Mouse (Mus musculus): ENCODE measurements around the gene Rc3h2. TPM values are rescaled to one million over a fixed set of nuclear protein-coding genes. Genes with fewer than 3 reads are reported as not detected.
A peak's percentile ranks its signal among the peaks of the same experiment; 100 is the strongest.

The Rc3h2 gene
- polyA plus RNA-seq (2015; fragmentation: Nextera tagmentation; extraction: Ambion mirVana) = 26.1 and 28.0 TPM in 2 replicates

DNA sequence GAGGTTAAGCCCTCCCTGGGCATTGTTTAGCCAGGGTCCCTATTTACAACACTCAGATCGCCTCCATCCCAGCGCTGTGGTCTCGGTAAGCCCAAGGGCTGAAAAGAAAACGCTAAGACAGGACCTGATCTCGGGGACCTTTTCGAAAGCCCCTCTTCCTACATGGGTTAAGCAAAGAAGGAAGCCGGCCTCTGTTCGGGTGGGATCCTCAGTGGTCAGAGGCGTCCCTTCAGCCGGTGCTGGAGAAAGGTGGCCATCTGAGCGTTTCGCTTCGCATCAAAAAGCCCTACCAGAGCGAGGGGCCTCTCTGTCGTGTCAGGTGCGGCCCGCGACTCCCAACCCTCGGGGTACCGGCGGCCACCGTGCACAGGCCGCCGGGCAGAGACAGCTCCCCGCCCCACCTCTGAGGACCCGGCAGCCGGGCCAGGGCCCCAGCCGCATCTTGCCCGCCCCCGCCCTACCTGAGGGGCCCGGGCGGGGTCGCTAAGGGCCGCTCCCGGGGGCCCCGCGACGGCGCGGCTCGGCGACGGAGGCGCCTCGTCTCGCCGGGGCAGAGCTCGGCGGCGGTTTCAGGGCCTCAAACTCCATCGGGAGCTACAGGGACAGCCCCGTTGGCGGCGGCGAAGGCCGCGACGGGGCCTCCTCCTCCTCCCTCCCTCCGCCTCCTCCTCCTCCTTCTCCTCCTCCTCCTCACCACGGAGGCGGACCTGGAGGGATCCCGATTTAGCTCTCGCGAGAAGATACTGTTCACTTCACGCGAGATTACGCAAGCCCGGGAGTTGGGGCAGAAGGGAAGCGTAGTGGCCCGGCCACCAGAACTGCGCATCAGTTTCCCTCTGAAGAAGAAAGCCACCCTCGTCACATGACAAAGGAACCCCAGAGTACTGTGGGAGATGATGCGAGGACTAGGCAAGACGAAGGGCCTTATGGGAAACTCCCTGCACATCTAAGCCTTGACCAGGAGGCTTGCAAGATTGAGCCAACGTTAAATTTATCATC, at the start of gene Rc3h2:
TSS of gene Rc3h2 (minus strand) at position 598 of the 999 bp plus-strand sequence.
- Histone ChIP-seq H3K9me3 (no peaks in the 10 kb centered on the region), H3K36me3 (peaks cover 4% of the 10 kb centered on the region; the same call in 1 of the 2 replicates), H3K27me3 (no peaks in the 10 kb centered on the region), H3K9ac (replicated peaks) (peak within 1 kb of the TSS; percentile 96), H3K4me2 (replicated peaks) (peak within 1 kb of the TSS; percentile 71), H3K4me3 (replicated peaks) (peak within 1 kb of the TSS; percentile 86), H3K27ac (peak within 1 kb of the TSS; percentile 98), H3K4me1 (replicated peaks) (peaks cover 18% of the 10 kb centered on the region)
- WGBS = under 1% methylated on average over 66 of the region's 75 CpGs
- peak; percentile 99 for ATAC-seq

- Histone ChIP-seq H3K27ac (no peak overlapping the region), H3K4me2 (replicated peaks) (no peak overlapping the region), H3K36me3 (peaks cover 14% of the 10 kb centered on the region), H3K9me3 (no peaks in the 10 kb centered on the region), H3K4me1 (replicated peaks) (no peaks in the 10 kb centered on the region), H3K9ac (replicated peaks) (no peak overlapping the region), H3K27me3 (no peaks in the 10 kb centered on the region), H3K4me3 (replicated peaks) (no peak overlapping the region)
- no peak for ATAC-seq
- WGBS = 97% methylated on average over 4 of the region's 4 CpGs
Observed at GRCm38 (mm10) chr2:37466266-37466665, 43.6 kb upstream of the Rc3h2 start.

DNA sequence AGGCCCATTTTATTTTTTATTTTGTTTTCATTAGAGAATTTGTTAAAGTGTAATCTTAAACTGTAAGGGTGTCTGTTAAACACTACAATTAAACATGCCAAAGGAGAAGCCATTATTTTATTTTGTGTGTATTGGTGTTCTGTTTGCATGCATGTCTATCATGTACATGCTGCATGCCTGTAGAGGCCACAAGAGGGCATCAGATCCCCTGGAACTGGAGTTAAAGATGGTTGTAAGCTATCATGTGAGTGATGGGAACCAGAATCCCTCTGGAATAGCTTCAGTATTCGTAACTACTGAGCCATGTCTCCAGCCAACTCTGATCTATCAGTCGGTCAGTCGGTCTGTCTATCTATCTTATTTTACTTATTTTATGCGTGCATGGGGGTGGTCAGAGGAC, 38.0 kb upstream of the Rc3h2 start:
- 0 out of 2 replicates have a peak, but pooled peaks cover 9% of the 10 kb centered on the region for H3K36me3 ChIP-seq
- no peak for ATAC-seq
- no peak overlapping the region for H3K4me2 ChIP-seq (replicated peaks)
- H3K9ac ChIP-seq (replicated peaks) = no peak overlapping the region
- H3K27me3 ChIP-seq = no peaks in the 10 kb centered on the region
- H3K4me3 ChIP-seq (replicated peaks) = no peak overlapping the region
- H3K9me3 ChIP-seq = no peaks in the 10 kb centered on the region
- H3K27ac ChIP-seq = no peak overlapping the region
- over 99% methylated on average over 4 of the region's 4 CpGs for WGBS
- no peaks in the 10 kb centered on the region for H3K4me1 ChIP-seq (replicated peaks)

DNA sequence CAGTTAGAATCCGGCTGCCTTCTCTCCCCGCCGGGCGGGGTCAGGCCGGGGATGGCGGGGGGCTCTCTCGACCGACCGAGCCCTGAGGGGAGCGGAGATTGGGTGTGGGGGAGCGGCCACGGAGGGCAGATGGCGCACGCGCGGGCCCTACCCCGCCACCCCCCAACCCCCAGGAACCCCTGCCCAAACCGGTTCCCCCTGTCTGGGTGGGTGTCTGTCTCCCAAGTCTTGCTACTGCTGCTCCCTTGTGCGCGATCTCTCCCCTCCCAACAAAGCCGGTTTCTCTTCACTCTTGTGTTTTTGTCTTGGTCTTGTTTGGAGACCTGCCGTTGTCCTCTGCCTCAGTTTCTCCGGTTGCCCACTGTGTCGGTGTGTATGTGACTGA, 29.7 kb upstream of the Rc3h2 start:
- peaks cover 19% of the 10 kb centered on the region for H3K4me1 ChIP-seq (replicated peaks)
- ATAC-seq = peak; percentile 89
- H3K27ac ChIP-seq = peak overlapping the region; percentile 83
- WGBS = under 1% methylated on average over 24 of the region's 24 CpGs
- peak overlapping the region; percentile 71 for H3K4me3 ChIP-seq (replicated peaks)
- peak overlapping the region; percentile 90 for H3K9ac ChIP-seq (replicated peaks)
- no peaks in the 10 kb centered on the region for H3K27me3 ChIP-seq
- no peaks in the 10 kb centered on the region for H3K9me3 ChIP-seq
- no peaks in the 10 kb centered on the region for H3K36me3 ChIP-seq
- peak overlapping the region; percentile 74 for H3K4me2 ChIP-seq (replicated peaks)

DNA sequence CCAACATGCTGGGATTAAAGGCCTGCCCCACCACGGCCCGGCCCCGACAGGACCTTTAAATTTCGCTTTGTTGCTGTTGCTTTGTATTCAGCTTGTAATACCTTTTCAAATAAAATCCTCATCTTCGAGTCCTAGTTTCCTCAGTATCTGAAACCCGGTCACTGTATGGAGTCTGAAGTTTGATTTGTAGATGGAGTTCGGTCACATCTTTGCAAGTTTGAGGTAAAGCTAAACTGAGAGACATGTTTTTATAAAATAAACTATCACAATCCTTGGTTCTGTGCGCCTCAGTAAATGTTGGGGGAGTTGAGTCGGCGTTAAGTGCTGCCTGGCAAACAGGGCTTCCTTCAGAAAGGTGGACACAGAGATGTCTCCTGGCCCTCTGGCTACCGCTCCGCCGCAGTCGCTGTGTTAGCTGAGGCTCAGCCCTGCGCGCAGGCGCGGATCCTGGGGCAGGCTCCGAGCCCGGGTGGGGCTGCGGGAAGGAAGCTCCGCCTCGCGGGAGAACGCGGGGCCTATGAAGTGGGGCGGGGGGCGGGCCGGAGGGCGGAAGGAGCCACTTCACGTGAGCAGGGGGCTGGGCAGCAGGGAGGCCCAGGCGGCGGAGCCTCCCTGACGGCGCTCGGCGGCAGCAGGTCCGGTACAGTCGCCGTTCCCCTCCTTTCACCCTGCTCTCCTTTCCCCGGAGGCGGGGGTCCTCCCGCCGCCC, 29.1 kb upstream of the Rc3h2 start:
- H3K4me2 ChIP-seq (replicated peaks) = peak overlapping the region; percentile 74
- H3K4me3 ChIP-seq (replicated peaks) = peak overlapping the region; percentile 71
- H3K27me3 ChIP-seq = no peaks in the 10 kb centered on the region
- H3K36me3 ChIP-seq = no peaks in the 10 kb centered on the region
- peaks cover 19% of the 10 kb centered on the region for H3K4me1 ChIP-seq (replicated peaks)
- no peaks in the 10 kb centered on the region for H3K9me3 ChIP-seq
- peak; percentile 99 for ATAC-seq
- WGBS = 9% methylated on average over 38 of the region's 44 CpGs
- H3K9ac ChIP-seq (replicated peaks) = peak overlapping the region; percentile 90
- peak overlapping the region; percentile 83 for H3K27ac ChIP-seq

DNA sequence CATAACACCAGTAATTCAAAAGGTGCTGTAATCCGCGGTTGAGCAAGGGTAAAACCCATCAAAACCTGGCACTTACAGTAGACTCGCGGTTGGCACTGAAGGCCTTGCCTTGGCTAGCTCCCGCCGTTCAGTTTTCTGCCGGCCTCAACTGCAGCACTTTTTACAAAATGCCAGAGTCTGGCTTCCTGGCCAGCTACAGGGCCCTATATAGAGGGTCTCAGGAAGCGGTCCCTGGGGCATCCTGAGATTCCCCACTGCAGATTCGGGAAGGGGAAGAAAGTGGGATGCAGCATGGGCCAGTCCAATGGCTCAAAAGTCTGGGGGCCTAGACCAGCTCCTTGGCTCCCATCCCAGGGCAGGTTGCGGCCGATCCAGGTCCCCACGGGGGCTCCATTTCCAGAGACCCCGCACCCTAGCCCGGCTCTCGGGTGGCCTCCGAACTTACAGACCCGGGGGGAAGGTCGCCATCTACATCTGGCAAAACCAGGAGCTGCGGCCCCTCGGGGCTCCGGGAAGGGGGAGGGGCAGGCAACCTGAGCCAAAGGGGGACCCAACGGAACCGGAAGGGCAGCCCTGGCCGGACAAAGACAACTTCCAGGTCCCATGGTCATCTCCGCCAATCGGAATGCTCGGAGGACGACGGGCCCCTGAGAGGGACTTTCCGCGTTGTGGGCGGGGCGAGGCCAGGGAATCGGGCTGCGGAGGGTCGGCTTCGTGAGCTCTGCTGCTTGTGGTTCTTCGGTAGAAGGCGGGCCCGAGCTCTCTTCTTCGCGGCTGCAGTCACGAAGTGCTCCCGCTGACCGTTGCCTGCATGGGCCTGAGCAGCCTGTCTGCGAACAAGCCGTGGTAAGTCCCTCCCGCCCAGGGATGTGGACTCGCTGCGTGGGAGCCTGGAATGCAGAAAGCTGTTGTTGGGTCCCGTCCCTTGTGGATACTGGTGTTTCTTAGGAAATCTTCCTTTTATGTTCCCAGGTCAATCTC, 20.2 kb upstream of the Rc3h2 start, which contains the start of the genes Zbtb26, Zbtb6 and Rabgap1:
TSS of gene Zbtb26 (minus strand) at position 525 of the 981 bp plus-strand sequence.
TSS of gene Zbtb6 (minus strand) at position 561 of the 981 bp plus-strand sequence.
TSS of gene Rabgap1 (plus strand) at position 669 of the 981 bp plus-strand sequence.
- Histone ChIP-seq H3K4me2 (replicated peaks) (peak within 1 kb of the TSS; percentile 67), H3K9ac (replicated peaks) (peak within 1 kb of the TSS; percentile 92), H3K9me3 (no peaks in the 10 kb centered on the region), H3K36me3 (no peaks in the 10 kb centered on the region), H3K4me3 (replicated peaks) (peak within 1 kb of the TSS; percentile 90), H3K27ac (peak within 1 kb of the TSS; percentile 91), H3K27me3 (no peaks in the 10 kb centered on the region), H3K4me1 (replicated peaks) (peaks cover 36% of the 10 kb centered on the region)
- under 1% methylated on average over 51 of the region's 51 CpGs for WGBS
- peak; percentile 99 for ATAC-seq

GRCm38 (mm10) chr2:37431609-37432008, 8.9 kb upstream of the Rc3h2 start:
- Histone ChIP-seq H3K4me3 (replicated peaks) (peak overlapping the region; percentile 91), H3K4me1 (replicated peaks) (peaks cover 23% of the 10 kb centered on the region), H3K27me3 (no peaks in the 10 kb centered on the region), H3K27ac (peak overlapping the region; percentile 99), H3K9ac (replicated peaks) (peak overlapping the region; percentile 83), H3K36me3 (peaks cover 30% of the 10 kb centered on the region), H3K4me2 (replicated peaks) (peak overlapping the region; percentile 92), H3K9me3 (no peaks in the 10 kb centered on the region)
- 23% methylated on average over 7 of the region's 7 CpGs for WGBS
- ATAC-seq = peak; percentile 47

- peaks cover 23% of the 10 kb centered on the region for H3K4me1 ChIP-seq (replicated peaks)
- peak; percentile 97 for ATAC-seq
- no peaks in the 10 kb centered on the region for H3K9me3 ChIP-seq
- no peaks in the 10 kb centered on the region for H3K27me3 ChIP-seq
- H3K4me2 ChIP-seq (replicated peaks) = peak overlapping the region; percentile 92
- under 1% methylated on average over 38 of the region's 38 CpGs for WGBS
- H3K27ac ChIP-seq = peak overlapping the region; percentile 99
- peaks cover 23% of the 10 kb centered on the region for H3K36me3 ChIP-seq
- peak overlapping the region; percentile 83 for H3K9ac ChIP-seq (replicated peaks)
- peak overlapping the region; percentile 91 for H3K4me3 ChIP-seq (replicated peaks)
Observed at GRCm38 (mm10) chr2:37430593-37431464, 8.1 kb upstream of the Rc3h2 start.

GRCm38 (mm10) chr2:37423671-37424070, 968 bp upstream of the Rc3h2 start:
- no peak overlapping the region for H3K9ac ChIP-seq (replicated peaks)
- ATAC-seq = no peak
- H3K9me3 ChIP-seq = no peaks in the 10 kb centered on the region
- no peak overlapping the region for H3K4me3 ChIP-seq (replicated peaks)
- no peaks in the 10 kb centered on the region for H3K27me3 ChIP-seq
- H3K36me3 ChIP-seq = peaks cover 11% of the 10 kb centered on the region
- no peak overlapping the region for H3K27ac ChIP-seq
- no peak overlapping the region for H3K4me2 ChIP-seq (replicated peaks)
- 55% methylated on average over 3 of the region's 3 CpGs for WGBS
- peaks cover 18% of the 10 kb centered on the region for H3K4me1 ChIP-seq (replicated peaks)

GRCm38 (mm10) chr2:37421903-37422302, 800 bp downstream of the Rc3h2 start:
- Histone ChIP-seq H3K4me3 (replicated peaks) (peak overlapping the region; percentile 86), H3K9me3 (no peaks in the 10 kb centered on the region), H3K9ac (replicated peaks) (peak overlapping the region; percentile 96), H3K4me1 (replicated peaks) (peaks cover 18% of the 10 kb centered on the region), H3K27ac (peak overlapping the region; percentile 98), H3K4me2 (replicated peaks) (peak overlapping the region; percentile 71), H3K36me3 (peaks cover 3% of the 10 kb centered on the region; the same call in 1 of the 2 replicates), H3K27me3 (no peaks in the 10 kb centered on the region)
- 2% methylated on average over 3 of the region's 3 CpGs for WGBS
- no peak for ATAC-seq

All from midbrain, embryonic 13.5 days (tissue).